Mouse (Mus musculus) kidney, adult 2 months (tissue): Measurements from ENCODE around the gene Ptprn2.

Experiments used
- CTCF ChIP-seq: fragments of 200-500 bp; conservative IDR thresholded peaks from 2 replicates; pipeline ENCODE4 v1.5.1; 2011; ENCODE audit warnings: low read depth, mild to moderate bottlenecking, control low read depth, low read length, moderate library complexity, mixed read lengths; ENCODE audit not compliant: insufficient read depth, insufficient read length
- POLR2A ChIP-seq: fragments of 200-500 bp; IDR thresholded peaks from one replicate; pipeline ENCODE4 v1.6.1; 2011; ENCODE audit warnings: low read depth, low read length, control low read depth

DNA sequence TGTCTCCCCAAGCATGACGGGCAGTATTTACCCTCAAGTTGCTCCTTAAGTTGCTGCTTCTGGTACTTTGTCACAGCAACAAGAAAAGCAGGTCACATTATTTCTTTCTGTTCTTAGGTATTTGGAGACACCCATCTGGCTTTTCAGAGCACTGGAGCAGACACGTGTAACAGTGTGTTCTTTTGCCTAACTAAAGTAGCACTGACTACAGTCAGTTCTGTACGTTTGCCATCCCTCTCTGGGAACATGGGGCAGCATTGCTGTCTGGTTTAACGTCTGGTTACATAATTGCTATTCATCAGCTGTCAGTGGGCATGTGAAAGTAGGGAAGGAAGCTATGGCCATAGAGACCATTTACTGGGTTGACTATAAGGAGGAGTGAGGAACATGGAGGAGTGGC, 736.4 kb downstream of the Ptprn2 start:
- no peak for TF ChIP-seq POLR2A
- no peak for TF ChIP-seq CTCF
